Mouse (Mus musculus) G1E (cell line): ENCODE results near the gene Banf1. TPM values are rescaled to one million over a fixed set of nuclear protein-coding genes. Genes with fewer than 3 reads are reported as not detected.

Source experiments
- ATAC-seq: 2 replicates; pipeline ENCODE4 v1.8.0; 2016; ENCODE audit warnings: mild to moderate bottlenecking; ENCODE audit not compliant: insufficient number of reproducible peaks, poor library complexity, low FRiP score, severe bottlenecking; ENCODE audit errors: extremely low read depth
- DNase-seq: peaks from one replicate; pipeline ENCODE4 v3.0.0; 2012; ENCODE audit warnings: low spot score
- H3K27me3 ChIP-seq: 2 replicates; pipeline ENCODE4 v1.6.1; 2012; ENCODE audit warnings: mild to moderate bottlenecking, low read length, inconsistent platforms; ENCODE audit not compliant: insufficient read depth
- H3K36me3 ChIP-seq: replicated peaks from 2 replicates; pipeline ENCODE3; 2012; ENCODE audit warnings: mild to moderate bottlenecking, inconsistent platforms
- H3K4me1 ChIP-seq: 2 replicates; pipeline ENCODE4 v1.6.1; 2012; ENCODE audit warnings: low read depth, low read length, inconsistent platforms, mixed read lengths; ENCODE audit not compliant: insufficient read depth
- H3K4me3 ChIP-seq: 2 replicates; pipeline ENCODE4 v1.5.1; 2012; ENCODE audit warnings: low read depth, mild to moderate bottlenecking, inconsistent platforms, low read length, moderate library complexity, mixed read lengths
- H3K9me3 ChIP-seq: replicated peaks from 2 replicates; pipeline ENCODE4 v1.6.1; 2012; ENCODE audit warnings: inconsistent platforms
- CTCF ChIP-seq: IDR thresholded peaks from 2 replicates; pipeline ENCODE4 v1.5.1; 2012; ENCODE audit warnings: low read depth, low read length, inconsistent platforms, mixed read lengths
- GATA1 ChIP-seq: IDR thresholded peaks from 2 replicates; pipeline ENCODE4 v1.6.1; 2012; ENCODE audit warnings: borderline replicate concordance, low read length, inconsistent platforms, mixed read lengths
- GATA2 ChIP-seq: IDR thresholded peaks from 2 replicates; pipeline ENCODE4 v1.6.1; 2012; ENCODE audit warnings: low read depth, low read length, inconsistent platforms, borderline replicate concordance
- POLR2AphosphoS5 ChIP-seq: IDR thresholded peaks from 2 replicates; pipeline ENCODE4 v1.6.1; 2012; ENCODE audit warnings: low read depth, low read length, inconsistent platforms; ENCODE audit not compliant: insufficient replicate concordance
- TAL1 ChIP-seq: conservative IDR thresholded peaks from 2 replicates; pipeline ENCODE4 v1.6.1; 2012; ENCODE audit warnings: low read depth, low read length, inconsistent platforms, mixed read lengths
- polyA plus RNA-seq: library from polyadenylated mRNA; stranded (reverse); fragments of >175 nt; gene quantifications from 2 replicates; pipeline ENCODE4 v1.2.3, GENCODE M21; 2012
- total RNA-seq, 2 experiments: library from RNA; stranded (forward) in 1 of 2; stranded (reverse) in 1 of 2; fragments of 200-1000 nt in 1 of 2; fragments of >200 nt in 1 of 2; fragmentation: Nextera tagmentation in 1 of 2; gene quantifications; 2 replicates each; pipeline ENCODE4 v1.2.3; 2014 to 2017

The Banf1 gene
- total RNA-seq (2014; fragmentation: Nextera tagmentation), result 329 and 422 TPM in 2 replicates
- 35.1 and 42.1 TPM in 2 replicates for total RNA-seq (2017)
- polyA plus RNA-seq, result 210 and 227 TPM in 2 replicates

GRCm38 (mm10) chr19:5367053-5367359 is at the start of gene Banf1:
Gene Banf1, minus strand, starts transcription at chr19:5367168.
- no peaks in the 10 kb centered on the region for H3K27me3 ChIP-seq
- DNase-seq (no peak), ATAC-seq (no peak)
- H3K4me3 ChIP-seq, result peak within 1 kb of the TSS; percentile 100
- peaks cover 40% of the 10 kb centered on the region for H3K4me1 ChIP-seq
- H3K36me3 ChIP-seq, result peaks cover 74% of the 10 kb centered on the region
- H3K9me3 ChIP-seq, result no peaks in the 10 kb centered on the region
- TF ChIP-seq TAL1, result no peak
- no peak for TF ChIP-seq POLR2AphosphoS5
- TF ChIP-seq GATA1, result no peak
- TF ChIP-seq CTCF, result no peak

GRCm38 (mm10) chr19:5414534-5414957 is 47.6 kb upstream of the Banf1 start:
- Histone ChIP-seq H3K9me3 (no peaks in the 10 kb centered on the region), H3K36me3 (peaks cover 14% of the 10 kb centered on the region), H3K4me1 (peaks cover 4% of the 10 kb centered on the region; the same call in 1 of the 2 replicates), H3K4me3 (no peak overlapping the region), H3K27me3 (peaks cover 12% of the 10 kb centered on the region; the same call in 1 of the 2 replicates)
- DNase-seq (no peak), ATAC-seq (no peak)
- TF ChIP-seq GATA1 (no peak), TAL1 (no peak), CTCF (no peak), GATA2 (no peak), POLR2AphosphoS5 (no peak)

GRCm38 (mm10) chr19:5413840-5414239 is 46.9 kb upstream of the Banf1 start:
- DNase-seq, result no peak
- peaks cover 12% of the 10 kb centered on the region; the same call in 1 of the 2 replicates for H3K27me3 ChIP-seq
- no peaks in the 10 kb centered on the region for H3K9me3 ChIP-seq
- TF ChIP-seq TAL1 (no peak), GATA1 (no peak), POLR2AphosphoS5 (no peak), GATA2 (no peak), CTCF (no peak)
- peaks cover 16% of the 10 kb centered on the region for H3K36me3 ChIP-seq
- H3K4me3 ChIP-seq, result no peak overlapping the region
- ATAC-seq, result no peak
- H3K4me1 ChIP-seq, result peaks cover 10% of the 10 kb centered on the region

- Histone ChIP-seq H3K36me3 (peaks cover 6% of the 10 kb centered on the region), H3K9me3 (no peaks in the 10 kb centered on the region), H3K4me1 (peaks cover 29% of the 10 kb centered on the region), H3K27me3 (peaks cover 12% of the 10 kb centered on the region; the same call in 1 of the 2 replicates), H3K4me3 (no peak overlapping the region)
- ATAC-seq, result no peak
- no peak for DNase-seq
- no peak for TF ChIP-seq GATA2
- no peak for TF ChIP-seq GATA1
- no peak for TF ChIP-seq TAL1
- no peak for TF ChIP-seq POLR2AphosphoS5
- no peak for TF ChIP-seq CTCF
These were observed 45.0 kb upstream of the Banf1 start for GRCm38 (mm10) chr19:5411961-5412360.

GRCm38 (mm10) chr19:5410641-5411040 is 43.7 kb upstream of the Banf1 start:
- DNase-seq (no peak), ATAC-seq (no peak)
- Histone ChIP-seq H3K27me3 (peaks cover 12% of the 10 kb centered on the region; the same call in 1 of the 2 replicates), H3K4me3 (no peak overlapping the region), H3K4me1 (peaks cover 35% of the 10 kb centered on the region), H3K9me3 (no peaks in the 10 kb centered on the region), H3K36me3 (peaks cover 6% of the 10 kb centered on the region)
- TF ChIP-seq TAL1 (no peak), GATA1 (no peak), POLR2AphosphoS5 (no peak), CTCF (no peak), GATA2 (no peak)

- H3K9me3 ChIP-seq, result no peaks in the 10 kb centered on the region
- TF ChIP-seq GATA1, result no peak
- no peak for TF ChIP-seq CTCF
- no peak for TF ChIP-seq POLR2AphosphoS5
- TF ChIP-seq TAL1, result no peak
- TF ChIP-seq GATA2, result no peak
These were observed 42.1 kb upstream of the Banf1 start for GRCm38 (mm10) chr19:5409068-5409467.

More at GRCm38 (mm10) chr19:5409068-5409467, 42.1 kb upstream of the Banf1 start:
- DNase-seq, result no peak
- ATAC-seq, result no peak
- peaks cover 8% of the 10 kb centered on the region; the same call in 1 of the 2 replicates for H3K27me3 ChIP-seq
- H3K4me3 ChIP-seq, result no peak overlapping the region
- H3K4me1 ChIP-seq, result peaks cover 34% of the 10 kb centered on the region
- peaks cover 6% of the 10 kb centered on the region for H3K36me3 ChIP-seq
